Mouse (Mus musculus) MEL (cell line): ENCODE results near the gene Gm21973. TPM values are rescaled to one million over a fixed set of nuclear protein-coding genes. Genes with fewer than 3 reads are reported as not detected.

Experiments used
- DNase-seq: peaks from one replicate; pipeline ENCODE4 v3.0.0; 2011; ENCODE audit warnings: low read depth, low spot score
- H3K27ac ChIP-seq: 2 replicates; pipeline ENCODE4 v1.5.1; 2012; ENCODE audit warnings: low read depth, mild to moderate bottlenecking, control low read depth, low read length, moderate library complexity; ENCODE audit not compliant: control insufficient read depth
- H3K27me3 ChIP-seq, 2 experiments: fragments of 150-350 bp in 1 of 2; sonication (generic) in 1 of 2; 2 replicates each; pipeline ENCODE4 v1.6.1; 2012; ENCODE audit warnings: low read length in 2 of 2, mild to moderate bottlenecking in 2 of 2, improper control_type of control experiment in 1 of 2, moderate library complexity in 1 of 2; ENCODE audit not compliant: insufficient read depth in 2 of 2, control insufficient read depth in 1 of 2
- H3K36me3 ChIP-seq, 2 experiments: 2 replicates each; pipeline ENCODE4 v1.6.1; 2012 to 2014; ENCODE audit warnings: low read length in 2 of 2, improper control_type of control experiment in 1 of 2, inconsistent platforms in 1 of 2, mild to moderate bottlenecking in 1 of 2; ENCODE audit not compliant: insufficient read depth in 2 of 2, control insufficient read depth in 1 of 2
- H3K4me1 ChIP-seq, 2 experiments: fragments of 150-350 bp in 1 of 2; sonication (generic) in 1 of 2; 2 replicates each; pipeline ENCODE4 v1.6.1; 2012; ENCODE audit warnings: low read length in 2 of 2, improper control_type of control experiment in 1 of 2, mild to moderate bottlenecking in 1 of 2; ENCODE audit not compliant: insufficient read depth in 2 of 2, control insufficient read depth in 1 of 2
- H3K4me3 ChIP-seq, 2 experiments: fragments of 150-350 bp in 1 of 2; sonication (generic) in 1 of 2; 2 replicates each; pipeline ENCODE4 v1.5.1; 2012; ENCODE audit warnings: low read depth in 2 of 2, low read length in 2 of 2, mild to moderate bottlenecking in 2 of 2, moderate library complexity in 2 of 2, control low read depth in 1 of 2, improper control_type of control experiment in 1 of 2; ENCODE audit not compliant: control insufficient read depth in 1 of 2, insufficient read depth in 1 of 2
- H3K79me2 ChIP-seq: 2 replicates; pipeline ENCODE4 v1.6.1; 2012; ENCODE audit warnings: mild to moderate bottlenecking, low read length, moderate library complexity; ENCODE audit not compliant: control insufficient read depth, poor library complexity, insufficient read depth
- H3K9ac ChIP-seq: 2 replicates; pipeline ENCODE4 v1.6.1; 2012; ENCODE audit warnings: low read depth, mild to moderate bottlenecking, control low read depth, low read length, moderate library complexity; ENCODE audit not compliant: control insufficient read depth, poor library complexity, severe bottlenecking
- H3K9me3 ChIP-seq: fragments of 150-350 bp; sonication (generic); replicated peaks from 2 replicates; pipeline ENCODE4 v1.6.1; 2012; ENCODE audit warnings: mild to moderate bottlenecking, low read length, improper control_type of control experiment, moderate library complexity; ENCODE audit not compliant: insufficient read depth
- BHLHE40 ChIP-seq: IDR thresholded peaks from 2 replicates; pipeline ENCODE4 v1.6.1; 2012; ENCODE audit warnings: low read depth, mild to moderate bottlenecking, inconsistent platforms, low read length, improper control_type of control experiment, borderline replicate concordance
- CHD1 ChIP-seq: IDR thresholded peaks from 2 replicates; pipeline ENCODE4 v1.6.1; 2012; ENCODE audit warnings: low read depth, mild to moderate bottlenecking, inconsistent platforms, low read length, improper control_type of control experiment
- CHD2 ChIP-seq: IDR thresholded peaks from 2 replicates; pipeline ENCODE4 v1.6.1; 2011; ENCODE audit warnings: low read length, improper control_type of control experiment
- E2F4 ChIP-seq: IDR thresholded peaks from 2 replicates; pipeline ENCODE4 v1.6.1; 2011; ENCODE audit warnings: low read depth, low read length, improper control_type of control experiment, borderline replicate concordance
- ELF1 ChIP-seq: IDR thresholded peaks from 2 replicates; pipeline ENCODE4 v1.6.1; 2014; ENCODE audit warnings: low read depth, mild to moderate bottlenecking, inconsistent platforms, low read length, improper control_type of control experiment, moderate library complexity
- EP300 ChIP-seq, 2 experiments: IDR thresholded peaks; 2 replicates each; pipeline ENCODE4 v1.6.1; 2011; ENCODE audit warnings: improper control_type of control experiment in 2 of 2, low read length in 2 of 2, low read depth in 1 of 2, mild to moderate bottlenecking in 1 of 2
- ETS1 ChIP-seq: IDR thresholded peaks from 2 replicates; pipeline ENCODE4 v1.6.1; 2012; ENCODE audit warnings: low read depth, mild to moderate bottlenecking, inconsistent platforms, low read length, improper control_type of control experiment, moderate library complexity
- GABPA ChIP-seq: IDR thresholded peaks from 2 replicates; pipeline ENCODE4 v1.6.1; 2012; ENCODE audit warnings: low read depth, mild to moderate bottlenecking, inconsistent platforms, low read length, improper control_type of control experiment, moderate library complexity
- GATA1 ChIP-seq: IDR thresholded peaks from 2 replicates; pipeline ENCODE4 v1.6.1; 2011; ENCODE audit warnings: low read depth, low read length, improper control_type of control experiment
- HCFC1 ChIP-seq: IDR thresholded peaks from 2 replicates; pipeline ENCODE4 v1.6.1; 2012; ENCODE audit warnings: low read depth, mild to moderate bottlenecking, inconsistent platforms, low read length, improper control_type of control experiment, moderate library complexity
- JUND ChIP-seq: IDR thresholded peaks from 2 replicates; pipeline ENCODE4 v1.6.1; 2011; ENCODE audit warnings: low read depth, mild to moderate bottlenecking, improper control_type of control experiment, low read length
- MAX ChIP-seq: IDR thresholded peaks from 2 replicates; pipeline ENCODE4 v1.6.1; 2011; ENCODE audit warnings: low read length, improper control_type of control experiment
- MEF2A ChIP-seq: IDR thresholded peaks from 2 replicates; pipeline ENCODE4 v1.6.1; 2014; ENCODE audit warnings: low read depth, mild to moderate bottlenecking, inconsistent platforms, low read length, improper control_type of control experiment; ENCODE audit not compliant: poor library complexity, insufficient replicate concordance, severe bottlenecking; ENCODE audit errors: extremely low read depth
- MXI1 ChIP-seq: IDR thresholded peaks from 2 replicates; pipeline ENCODE4 v1.6.1; 2011; ENCODE audit warnings: mild to moderate bottlenecking, low read depth, low read length, improper control_type of control experiment
- MYB ChIP-seq: IDR thresholded peaks from 2 replicates; pipeline ENCODE4 v1.6.1; 2011; ENCODE audit warnings: mild to moderate bottlenecking, low read depth, low read length, improper control_type of control experiment
- MYC ChIP-seq: IDR thresholded peaks from 2 replicates; pipeline ENCODE4 v1.6.1; 2011; ENCODE audit warnings: low read depth, mild to moderate bottlenecking, low read length, improper control_type of control experiment, moderate library complexity
- NELFE ChIP-seq: IDR thresholded peaks from 2 replicates; pipeline ENCODE4 v1.6.1; 2011; ENCODE audit warnings: low read depth, low read length, improper control_type of control experiment
- RCOR1 ChIP-seq: IDR thresholded peaks from 2 replicates; pipeline ENCODE4 v1.6.1; 2012; ENCODE audit warnings: low read depth, mild to moderate bottlenecking, inconsistent platforms, low read length, improper control_type of control experiment
- SIN3A ChIP-seq: IDR thresholded peaks from 2 replicates; pipeline ENCODE4 v1.6.1; 2012; ENCODE audit warnings: low read length, improper control_type of control experiment, inconsistent platforms
- TBP ChIP-seq: IDR thresholded peaks from 2 replicates; pipeline ENCODE4 v1.8.0; 2011; ENCODE audit warnings: low read depth, low read length, improper control_type of control experiment
- TCF12 ChIP-seq: IDR thresholded peaks from 2 replicates; pipeline ENCODE4 v1.6.1; 2014; ENCODE audit warnings: low read depth, mild to moderate bottlenecking, inconsistent platforms, low read length, improper control_type of control experiment, moderate library complexity
- UBTF ChIP-seq: IDR thresholded peaks from 2 replicates; pipeline ENCODE4 v1.6.1; 2012; ENCODE audit warnings: low read depth, mild to moderate bottlenecking, inconsistent platforms, low read length, improper control_type of control experiment, moderate library complexity, borderline replicate concordance; ENCODE audit not compliant: insufficient read depth
- USF1 ChIP-seq: IDR thresholded peaks from 2 replicates; pipeline ENCODE4 v1.6.1; 2014; ENCODE audit warnings: low read depth, mild to moderate bottlenecking, inconsistent platforms, low read length, improper control_type of control experiment, moderate library complexity
- ZMIZ1 ChIP-seq: IDR thresholded peaks from 2 replicates; pipeline ENCODE4 v1.6.1; 2012; ENCODE audit warnings: low read depth, mild to moderate bottlenecking, inconsistent platforms, low read length, improper control_type of control experiment, moderate library complexity
- ZNF384 ChIP-seq: IDR thresholded peaks from 2 replicates; pipeline ENCODE4 v1.6.1; 2012; ENCODE audit warnings: low read depth, mild to moderate bottlenecking, inconsistent platforms, low read length, improper control_type of control experiment
- polyA plus RNA-seq, 2 experiments: library from polyadenylated mRNA; stranded (reverse) in 1 of 2; unstranded in 1 of 2; fragments of >175 nt in 1 of 2; fragments of >200 nt in 1 of 2; gene quantifications; 2 replicates each; pipeline versions ENCODE4 v1.2.1 to v1.2.4; 2012; ENCODE audit warnings: low replicate concordance in 2 of 2, low read depth in 1 of 2; ENCODE audit not compliant: insufficient read length in 2 of 2, insufficient read depth in 1 of 2, missing spikeins in 1 of 2
- total RNA-seq: library from RNA; depleted of rRNA; stranded (reverse); fragments of 300-350 nt; gene quantifications from 2 replicates; pipeline ENCODE4 v1.2.3, GENCODE M21; 2012

Gm21973 gene
- total and polyA plus RNA-seq, 3 experiments, result not detected

DNA sequence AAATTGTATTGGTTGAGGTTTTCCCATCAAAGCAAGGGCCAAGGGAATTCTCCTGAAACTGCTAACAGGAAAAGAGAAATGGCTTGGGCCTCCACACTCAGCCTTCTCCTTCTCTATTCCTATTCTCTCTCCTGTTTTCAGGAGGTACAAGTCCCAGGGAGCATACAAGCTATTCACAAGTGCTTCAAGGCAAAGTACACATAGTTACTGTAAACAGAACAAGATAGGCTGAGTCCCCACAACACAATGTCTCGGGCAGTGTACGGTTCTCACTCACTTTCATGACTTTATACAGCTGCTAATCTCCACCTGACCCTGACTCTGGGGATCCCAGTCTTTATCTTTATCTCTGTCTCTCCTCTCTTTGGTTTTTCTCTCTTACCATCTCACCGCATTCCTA, 50.2 kb downstream of the Gm21973 start:
- H3K36me3 ChIP-seq, result no peaks in the 10 kb centered on the region
- no peak overlapping the region for H3K27ac ChIP-seq
- TF ChIP-seq ZNF384 (no peak), MXI1 (no peak), MYC (no peak), JUND (no peak), TCF12 (no peak), EP300 (IDR thresholded peaks at IDR 0.05; ENCODE audit: low read depth in 1 of 2, low read length in 2 of 2) (no peak), RCOR1 (no peak), ETS1 (no peak), BHLHE40 (no peak), USF1 (no peak), GABPA (no peak), MEF2A (no peak), TBP (no peak), GATA1 (no peak), CHD1 (no peak), HCFC1 (no peak), MYB (no peak)
- peaks cover 0 to 2% of the 10 kb centered on the region in 2 experiments; a peak in 3 of 4 replicates for H3K27me3 ChIP-seq
- no peak overlapping the region for H3K4me3 ChIP-seq
- H3K9me3 ChIP-seq, result no peaks in the 10 kb centered on the region
- no peaks in the 10 kb centered on the region for H3K79me2 ChIP-seq
- H3K9ac ChIP-seq, result no peak overlapping the region
- DNase-seq, result no peak
- no peaks in the 10 kb centered on the region for H3K4me1 ChIP-seq

GRCm38 (mm10) chr15:10378338-10378959, 53.3 kb downstream of the Gm21973 start:
- Histone ChIP-seq H3K79me2 (no peaks in the 10 kb centered on the region), H3K4me1 (no peaks in the 10 kb centered on the region), H3K9ac (no peak overlapping the region), H3K9me3 (no peaks in the 10 kb centered on the region), H3K27ac (no peak overlapping the region), H3K36me3 (no peaks in the 10 kb centered on the region), H3K27me3 (peaks cover 0 to 2% of the 10 kb centered on the region in 2 experiments; a peak in 3 of 4 replicates), H3K4me3 (no peak overlapping the region)
- DNase-seq, result no peak
- TF ChIP-seq SIN3A (no peak), MXI1 (no peak), ZMIZ1 (no peak), MAX (no peak), ELF1 (no peak), CHD2 (no peak), MYB (no peak), MYC (no peak), NELFE (no peak), ETS1 (no peak), UBTF (no peak), E2F4 (no peak)
